Mouse (Mus musculus): ENCODE data around the gene Gm42791. TPM values are rescaled to one million over a fixed set of nuclear protein-coding genes. Genes with fewer than 3 reads are reported as not detected.

Gm42791 gene
- polyA plus RNA-seq, 1 experiment from 2014 or later = 0.85 TPM

- Histone ChIP-seq H3K27ac (no peak overlapping the region), H3K4me1 (peaks cover 48% of the 10 kb centered on the region), H3K27me3 (ENCODE audit: low read depth, poor library complexity, severe bottlenecking) (no peaks in the 10 kb centered on the region), H3K9me3 (replicated peaks) (no peaks in the 10 kb centered on the region), H3K4me3 (no peak overlapping the region), H3K36me3 (no peaks in the 10 kb centered on the region)
- DNase-seq (ENCODE audit: low spot score) = no peak
- WGBS = 74% methylated on average over 5 of the region's 5 CpGs
Measured at GRCm38 (mm10) chr5:148968179-148968578, 26.8 kb downstream of the Gm42791 start.

- 77% methylated on average over 6 of the region's 6 CpGs for WGBS
- Histone ChIP-seq H3K4me3 (no peak overlapping the region), H3K27ac (peak overlapping the region; percentile 74), H3K4me1 (peaks cover 40% of the 10 kb centered on the region), H3K27me3 (ENCODE audit: low read depth, poor library complexity, severe bottlenecking) (no peaks in the 10 kb centered on the region), H3K9me3 (replicated peaks) (no peaks in the 10 kb centered on the region), H3K36me3 (no peaks in the 10 kb centered on the region)
- no peak for DNase-seq (ENCODE audit: low spot score)
Measured at GRCm38 (mm10) chr5:148966395-148966794, 28.6 kb downstream of the Gm42791 start.

GRCm38 (mm10) chr5:148965691-148966333 lies 29.1 kb downstream of the Gm42791 start:
- H3K27ac ChIP-seq = peak overlapping the region; percentile 74
- H3K36me3 ChIP-seq = no peaks in the 10 kb centered on the region
- H3K4me3 ChIP-seq = no peak overlapping the region
- H3K4me1 ChIP-seq = peaks cover 40% of the 10 kb centered on the region
- H3K27me3 ChIP-seq (ENCODE audit: low read depth, poor library complexity, severe bottlenecking) = no peaks in the 10 kb centered on the region
- no peak for DNase-seq (ENCODE audit: low spot score)
- 33% methylated on average over 13 of the region's 13 CpGs for WGBS
- no peaks in the 10 kb centered on the region for H3K9me3 ChIP-seq (replicated peaks)

- H3K4me1 ChIP-seq = peaks cover 44% of the 10 kb centered on the region
- H3K36me3 ChIP-seq = no peaks in the 10 kb centered on the region
- 68% methylated on average over 15 of the region's 15 CpGs for WGBS
- no peaks in the 10 kb centered on the region for H3K9me3 ChIP-seq (replicated peaks)
- DNase-seq (ENCODE audit: low spot score) = no peak
- H3K4me3 ChIP-seq = no peak overlapping the region
- H3K27me3 ChIP-seq (ENCODE audit: low read depth, poor library complexity, severe bottlenecking) = no peaks in the 10 kb centered on the region
- peak overlapping the region; percentile 74 for H3K27ac ChIP-seq
Measured at GRCm38 (mm10) chr5:148965089-148965591, 29.8 kb downstream of the Gm42791 start.

GRCm38 (mm10) chr5:148964251-148964650 lies 30.7 kb downstream of the Gm42791 start:
- no peaks in the 10 kb centered on the region for H3K36me3 ChIP-seq
- no peaks in the 10 kb centered on the region for H3K27me3 ChIP-seq (ENCODE audit: low read depth, poor library complexity, severe bottlenecking)
- peaks cover 44% of the 10 kb centered on the region for H3K4me1 ChIP-seq
- H3K27ac ChIP-seq = no peak overlapping the region
- DNase-seq (ENCODE audit: low spot score) = no peak
- no peaks in the 10 kb centered on the region for H3K9me3 ChIP-seq (replicated peaks)
- H3K4me3 ChIP-seq = no peak overlapping the region
- 81% methylated on average over 1 of the region's 1 CpGs for WGBS

- H3K36me3 ChIP-seq = no peaks in the 10 kb centered on the region
- peak overlapping the region; percentile 60 for H3K4me3 ChIP-seq
- H3K27ac ChIP-seq = peak overlapping the region; percentile 88
Measured at GRCm38 (mm10) chr5:148960211-148960610, 34.7 kb downstream of the Gm42791 start.

GRCm38 (mm10) chr5:148959068-148959990 lies 35.6 kb downstream of the Gm42791 start:
- peak overlapping the region; percentile 88 for H3K27ac ChIP-seq
- no peaks in the 10 kb centered on the region for H3K9me3 ChIP-seq (replicated peaks)
- peaks cover 28% of the 10 kb centered on the region for H3K4me1 ChIP-seq
- WGBS = 1% methylated on average over 39 of the region's 39 CpGs
- no peaks in the 10 kb centered on the region for H3K27me3 ChIP-seq (ENCODE audit: low read depth, poor library complexity, severe bottlenecking)
- H3K36me3 ChIP-seq = no peaks in the 10 kb centered on the region
- peak; percentile 74 for DNase-seq (ENCODE audit: low spot score)
- peak overlapping the region; percentile 60 for H3K4me3 ChIP-seq

More at GRCm38 (mm10) chr5:148960211-148960610, 34.7 kb downstream of the Gm42791 start:
- WGBS = 64% methylated on average over 10 of the region's 10 CpGs
- no peak for DNase-seq (ENCODE audit: low spot score)
- Histone ChIP-seq H3K9me3 (replicated peaks) (no peaks in the 10 kb centered on the region), H3K27me3 (ENCODE audit: low read depth, poor library complexity, severe bottlenecking) (no peaks in the 10 kb centered on the region), H3K4me1 (peaks cover 31% of the 10 kb centered on the region)

- 0 out of 2 replicates have a peak overlapping the region, but pooled peaks have one; percentile 60 for H3K4me3 ChIP-seq
- DNase-seq (ENCODE audit: low spot score) = no peak
Measured at GRCm38 (mm10) chr5:148958355-148958754, 36.6 kb downstream of the Gm42791 start.

GRCm38 (mm10) chr5:148956898-148957535 lies 37.9 kb downstream of the Gm42791 start:
- H3K27ac ChIP-seq = 0 out of 2 replicates have a peak overlapping the region, but pooled peaks have one; percentile 23
- peaks cover 2% of the 10 kb centered on the region; the same call in 1 of the 2 replicates for H3K36me3 ChIP-seq
- H3K4me1 ChIP-seq = peaks cover 28% of the 10 kb centered on the region
- H3K4me3 ChIP-seq = no peak overlapping the region
- WGBS = 71% methylated on average over 9 of the region's 9 CpGs
- DNase-seq (ENCODE audit: low spot score) = no peak
- H3K9me3 ChIP-seq (replicated peaks) = no peaks in the 10 kb centered on the region
- no peaks in the 10 kb centered on the region for H3K27me3 ChIP-seq (ENCODE audit: low read depth, poor library complexity, severe bottlenecking)

More at GRCm38 (mm10) chr5:148958355-148958754, 36.6 kb downstream of the Gm42791 start:
- peaks cover 2% of the 10 kb centered on the region; the same call in 1 of the 2 replicates for H3K36me3 ChIP-seq
- H3K9me3 ChIP-seq (replicated peaks) = no peaks in the 10 kb centered on the region
- WGBS = 44% methylated on average over 9 of the region's 9 CpGs
- H3K27me3 ChIP-seq (ENCODE audit: low read depth, poor library complexity, severe bottlenecking) = no peaks in the 10 kb centered on the region
- peak overlapping the region; percentile 88; the same call in 1 of the 2 replicates for H3K27ac ChIP-seq
- peaks cover 28% of the 10 kb centered on the region for H3K4me1 ChIP-seq

- no peak overlapping the region for H3K4me3 ChIP-seq
- H3K9me3 ChIP-seq (replicated peaks) = no peaks in the 10 kb centered on the region
- H3K27ac ChIP-seq = no peak overlapping the region
- 89% methylated on average over 9 of the region's 9 CpGs for WGBS
- no peak for DNase-seq (ENCODE audit: low spot score)
- H3K4me1 ChIP-seq = peaks cover 34% of the 10 kb centered on the region
- H3K36me3 ChIP-seq = peaks cover 2% of the 10 kb centered on the region; the same call in 1 of the 2 replicates
- H3K27me3 ChIP-seq (ENCODE audit: low read depth, poor library complexity, severe bottlenecking) = no peaks in the 10 kb centered on the region
Measured at GRCm38 (mm10) chr5:148956091-148956490, 38.9 kb downstream of the Gm42791 start.

- H3K9me3 ChIP-seq (replicated peaks) = no peaks in the 10 kb centered on the region
- 90% methylated on average over 6 of the region's 6 CpGs for WGBS
Measured at GRCm38 (mm10) chr5:148955575-148955974, 39.4 kb downstream of the Gm42791 start.

GRCm38 (mm10) chr5:148954314-148955060 lies 40.5 kb downstream of the Gm42791 start:
- Histone ChIP-seq H3K4me3 (no peak overlapping the region), H3K9me3 (replicated peaks) (no peaks in the 10 kb centered on the region), H3K27ac (peak overlapping the region; percentile 32; the same call in 1 of the 2 replicates), H3K36me3 (peaks cover 2% of the 10 kb centered on the region; the same call in 1 of the 2 replicates), H3K4me1 (peaks cover 39% of the 10 kb centered on the region), H3K27me3 (ENCODE audit: low read depth, poor library complexity, severe bottlenecking) (no peaks in the 10 kb centered on the region)
- no peak for DNase-seq (ENCODE audit: low spot score)
- 86% methylated on average over 22 of the region's 22 CpGs for WGBS

More at GRCm38 (mm10) chr5:148955575-148955974, 39.4 kb downstream of the Gm42791 start:
- Histone ChIP-seq H3K36me3 (peaks cover 2% of the 10 kb centered on the region; the same call in 1 of the 2 replicates), H3K27me3 (ENCODE audit: low read depth, poor library complexity, severe bottlenecking) (no peaks in the 10 kb centered on the region), H3K4me3 (no peak overlapping the region), H3K27ac (no peak overlapping the region), H3K4me1 (peaks cover 39% of the 10 kb centered on the region)
- no peak for DNase-seq (ENCODE audit: low spot score)
